Mouse (Mus musculus) layer of hippocampus, postnatal 14 days (tissue): ENCODE measurements around the gene Sort1. TPM values are rescaled to one million over a fixed set of nuclear protein-coding genes. Genes with fewer than 3 reads are reported as not detected.

ENCODE experiments used
- DNase-seq, 2 experiments: peaks; one replicate each; pipeline ENCODE4 v3.0.0; 2021 to 2022; ENCODE audit warnings: low spot score in 2 of 2, mixed read lengths in 1 of 2
- total RNA-seq, 2 experiments: library from RNA; stranded (reverse); gene quantifications; 2 replicates each; pipeline ENCODE4 v1.2.3; 2021

Sort1 gene
- total RNA-seq, 2 experiments from 2014 or later = 255 to 268 TPM

GRCm38 (mm10) chr3:108294398-108294797 is 10.5 kb downstream of the Sort1 start:
- no peak for DNase-seq

GRCm38 (mm10) chr3:108295379-108296219 is 11.7 kb downstream of the Sort1 start:
- peak; percentile 63 to 81 for DNase-seq

GRCm38 (mm10) chr3:108296220-108297049 is 12.6 kb downstream of the Sort1 start:
- no peak for DNase-seq

DNA sequence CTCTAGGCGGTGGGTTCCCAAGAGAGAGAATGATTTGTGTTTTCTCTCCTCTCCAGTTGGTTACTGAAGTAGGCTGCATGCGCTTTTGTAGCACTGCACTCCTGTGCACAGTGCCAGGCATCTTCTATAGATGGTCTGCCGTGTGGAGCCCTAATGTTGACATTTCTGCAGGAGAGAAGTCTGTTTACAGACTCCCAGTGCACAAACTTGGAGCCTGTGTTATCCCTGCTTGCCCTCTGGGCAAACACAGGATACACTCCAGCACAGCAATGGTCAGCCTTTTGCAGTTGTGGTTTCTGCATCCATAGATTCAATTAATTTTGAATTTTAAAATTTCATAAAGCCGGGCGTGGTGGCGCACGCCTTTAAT is 13.2 kb downstream of the Sort1 start:
- no peak for DNase-seq

- DNase-seq = no peak
Measured at GRCm38 (mm10) chr3:108297603-108298553, 14.0 kb downstream of the Sort1 start.

DNA sequence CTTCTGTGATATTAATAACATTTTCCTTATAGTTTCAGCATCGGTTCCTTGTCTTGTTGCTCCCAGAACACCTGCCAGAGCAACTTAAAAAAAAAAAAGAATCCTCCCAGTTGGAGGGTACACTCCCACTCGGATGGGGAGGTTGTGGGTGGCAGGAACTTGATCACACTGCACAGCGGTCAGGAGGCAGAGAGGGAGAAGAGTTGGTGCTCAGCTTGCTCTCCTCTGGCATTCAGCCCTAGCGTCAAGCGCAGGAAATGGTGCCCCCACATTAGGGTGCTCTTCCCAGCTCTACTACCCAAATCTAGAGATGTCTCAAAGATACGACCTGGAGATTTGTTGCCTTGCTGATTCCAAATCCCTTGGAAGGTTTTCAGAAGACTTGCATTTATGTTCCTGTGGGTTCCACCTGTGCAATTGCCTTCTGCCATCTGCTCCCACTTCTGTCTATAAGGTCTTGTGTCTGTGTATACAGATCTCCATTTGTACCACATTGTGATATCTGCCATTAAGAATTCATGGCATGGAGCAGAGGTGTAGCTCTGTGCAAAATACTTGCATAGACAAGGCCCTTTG is 16.7 kb downstream of the Sort1 start:
- no peak for DNase-seq

DNA sequence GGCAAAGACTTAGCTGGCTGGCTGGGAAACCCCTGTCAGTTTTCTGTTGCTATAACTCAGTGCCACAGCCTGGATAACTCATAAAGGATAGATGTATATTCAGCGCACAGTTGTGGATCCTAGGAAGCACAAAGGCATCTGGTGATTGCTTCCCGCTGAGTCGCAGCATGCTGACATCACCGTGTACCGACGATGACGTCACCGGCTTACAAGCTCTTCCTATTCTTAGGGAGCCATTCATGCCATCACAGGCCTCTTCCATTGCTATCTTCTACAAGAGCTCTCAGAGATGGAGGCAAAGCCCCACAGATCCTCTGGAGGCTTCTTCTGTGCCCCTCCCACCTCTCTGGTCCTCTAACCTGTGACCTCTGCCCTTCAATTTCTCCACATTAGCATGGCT is 19.8 kb downstream of the Sort1 start:
- no peak for DNase-seq

DNA sequence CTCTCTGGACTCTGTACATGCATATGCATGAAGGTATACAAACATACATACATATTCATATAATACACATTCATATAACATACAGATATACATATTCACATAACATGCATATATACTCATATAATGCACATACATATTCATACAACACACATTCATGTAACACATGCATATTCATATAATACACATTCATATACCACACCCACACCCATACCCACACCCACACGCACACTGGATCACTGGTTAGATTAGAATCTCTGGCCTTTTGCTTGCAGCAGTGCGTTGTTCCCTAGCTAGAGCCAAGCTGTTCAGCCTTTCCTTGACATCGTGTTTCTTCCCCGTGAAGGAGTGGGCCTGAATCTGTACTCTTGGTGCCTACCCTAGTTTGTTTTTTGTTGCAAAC is 20.9 kb downstream of the Sort1 start:
- no peak for DNase-seq

GRCm38 (mm10) chr3:108306387-108306786 is 22.5 kb downstream of the Sort1 start:
- no peak for DNase-seq

GRCm38 (mm10) chr3:108307485-108307884 is 23.6 kb downstream of the Sort1 start:
- DNase-seq = no peak

GRCm38 (mm10) chr3:108310921-108311341 is 27.0 kb downstream of the Sort1 start:
- no peak for DNase-seq

- DNase-seq = no peak
Measured at GRCm38 (mm10) chr3:108311688-108312087, 27.8 kb downstream of the Sort1 start.

DNA sequence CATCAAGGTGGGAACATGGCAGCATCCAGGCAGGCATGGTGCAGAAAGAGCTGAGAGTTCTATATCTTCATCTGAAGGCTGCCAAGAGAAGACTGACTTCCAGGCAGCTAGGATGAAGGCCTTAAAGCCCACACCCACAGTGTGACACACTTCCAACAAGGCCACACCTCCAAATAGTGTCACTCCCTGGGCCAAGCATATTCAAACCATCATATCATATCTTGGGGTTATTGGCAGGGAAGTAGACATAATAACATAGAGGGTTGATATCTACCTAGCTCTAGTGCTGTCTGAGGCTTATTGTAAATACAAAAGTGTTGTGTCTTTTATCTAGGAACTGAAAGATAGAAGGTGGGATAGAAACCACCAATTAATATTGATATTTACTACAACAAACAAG is 28.5 kb downstream of the Sort1 start:
- DNase-seq = no peak

GRCm38 (mm10) chr3:108313138-108313537 is 29.3 kb downstream of the Sort1 start:
- no peak for DNase-seq

DNA sequence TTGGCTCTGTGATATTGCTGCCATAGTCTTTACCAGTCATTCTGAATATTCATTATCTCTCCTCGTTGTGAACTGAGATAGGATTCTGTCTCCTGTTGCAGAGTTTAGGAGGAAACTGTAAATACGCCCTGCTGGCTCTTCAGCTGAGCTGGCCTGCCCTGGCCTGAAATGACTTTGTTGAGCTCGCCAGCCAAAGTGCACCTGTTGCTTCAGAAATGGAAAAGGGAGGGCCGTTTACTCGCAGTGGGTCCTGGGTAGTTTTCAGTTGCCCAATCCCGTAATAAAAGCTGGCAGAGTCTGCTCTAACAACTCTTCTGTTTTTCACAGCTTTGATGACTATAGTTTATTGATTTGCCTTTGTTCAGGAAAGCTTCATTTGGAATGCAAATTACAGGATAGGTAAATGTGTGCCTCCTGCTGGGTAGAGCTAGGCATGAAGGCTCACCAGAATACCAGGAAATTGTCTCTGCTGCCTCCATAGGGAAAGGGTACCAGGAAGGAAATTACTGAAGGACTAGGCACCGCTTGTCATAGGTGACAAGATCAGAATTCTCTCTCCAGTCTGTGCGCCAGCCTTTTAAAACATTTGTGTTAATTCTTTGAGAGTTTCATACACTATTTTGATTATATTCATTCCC is 30.3 kb downstream of the Sort1 start:
- DNase-seq = no peak

DNA sequence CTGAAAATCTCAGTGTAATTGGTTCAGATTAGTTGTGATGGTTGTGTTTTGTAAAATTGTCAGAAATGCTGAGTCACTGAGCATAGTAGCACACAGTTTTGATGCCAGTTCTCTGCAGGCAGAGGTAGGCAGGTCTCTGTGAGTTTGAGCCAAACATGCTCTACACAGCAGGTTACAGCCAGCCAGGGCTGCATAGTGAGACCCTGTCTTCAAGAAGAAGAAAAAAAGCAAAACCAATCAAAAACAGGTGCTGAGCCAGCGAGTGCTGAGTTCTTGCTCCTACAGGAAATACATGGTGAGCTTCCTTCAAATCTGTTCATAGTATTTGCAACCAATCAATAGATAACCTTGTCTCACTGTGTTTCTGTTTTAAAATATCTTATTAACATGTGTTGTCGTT is 34.6 kb downstream of the Sort1 start:
- no peak for DNase-seq

- DNase-seq = no peak
Measured at GRCm38 (mm10) chr3:108321671-108322070, 37.8 kb downstream of the Sort1 start.

- no peak for DNase-seq
Measured at GRCm38 (mm10) chr3:108322136-108322535, 38.3 kb downstream of the Sort1 start.

- no peak for DNase-seq
Measured at GRCm38 (mm10) chr3:108322962-108323361, 39.1 kb downstream of the Sort1 start.

- DNase-seq = no peak
Measured at GRCm38 (mm10) chr3:108324837-108325236, 41.0 kb downstream of the Sort1 start.
